Comparison of ENCODE assay signal across 9 mouse cellular contexts in the genomic region with DNA sequence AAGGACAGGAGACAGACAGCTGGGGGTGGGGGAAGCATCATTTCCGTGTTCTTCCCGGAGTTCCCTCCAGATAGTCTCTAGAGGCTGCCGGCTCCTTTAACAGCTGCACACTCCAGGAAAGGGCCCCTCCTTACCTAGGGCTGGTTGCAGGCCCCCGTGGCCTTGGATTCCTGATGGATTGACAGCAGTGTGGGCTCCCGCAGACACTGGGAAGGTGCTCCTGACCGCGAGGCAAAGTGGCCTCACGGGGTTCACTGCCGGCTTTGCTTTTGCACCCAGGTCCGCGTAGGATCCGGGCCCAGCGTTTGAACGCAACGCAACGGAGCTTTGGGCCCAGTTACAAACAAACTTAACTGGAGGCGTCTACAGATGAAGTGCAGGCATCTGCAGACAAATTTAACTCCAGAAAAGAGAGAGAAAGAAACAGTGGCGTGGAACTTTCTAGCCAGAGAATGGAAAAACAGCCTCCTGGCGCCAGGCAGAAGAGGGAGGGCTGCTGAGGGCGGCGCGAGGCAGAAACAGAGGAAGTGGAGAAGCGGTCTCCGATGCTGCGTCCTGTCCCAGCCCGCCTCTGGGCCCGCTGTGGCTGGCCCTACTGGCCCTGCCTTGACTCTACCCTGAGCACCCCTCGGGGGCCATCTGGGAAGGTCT. TPM values are rescaled to one million over a fixed set of nuclear protein-coding genes. Genes with fewer than 3 reads are reported as not detected.
DNase-seq lines count a peak whose midpoint lies in the region; ATAC-seq and TF ChIP-seq lines count a peak whose summit lies in the region.
"Had no signal": no experiment of that assay in that cellular context is flagged by ENCODE, and none has a peak within 500 bp of the region (broad histone marks: within the 10 kb centered on the region; RNA-seq: fewer than 3 reads in every experiment).

A gene (minus strand): TSS at position 524 of the 651 bp plus-strand sequence.

- no peaks in the 10 kb centered on the region for H3K36me3 ChIP-seq in hindbrain, postnatal 0 days (ENCODE audit: insufficient read depth, low read length)
- H3K36me3 ChIP-seq in limb, embryonic 13.5 days = peaks cover 24% of the 10 kb centered on the region
- peaks cover 4% of the 10 kb centered on the region for H3K36me3 ChIP-seq in midbrain, embryonic 14.5 days (ENCODE audit: control insufficient read depth, insufficient read depth, low read length)

- TF ChIP-seq CTCF in bone marrow macrophage, adult 2 months (IDR thresholded peaks at IDR 0.05; ENCODE audit: low read depth, low read length) = no peak
- TF ChIP-seq CTCF in hindbrain, postnatal 0 days (IDR thresholded peaks at IDR 0.05; ENCODE audit: low read depth) = no peak

- 10% methylated on average over 28 of the region's 28 CpGs for WGBS in hindbrain, postnatal 0 days
- 2% methylated on average over 28 of the region's 28 CpGs for WGBS in limb, embryonic 13.5 days
- 11% methylated on average over 28 of the region's 28 CpGs for WGBS in midbrain, embryonic 14.5 days

- H3K27ac ChIP-seq in bone marrow macrophage, adult 2 months (ENCODE audit: insufficient read depth, low read depth, low read length) = peak within 1 kb of the TSS; percentile 82
- peak within 1 kb of the TSS; percentile 29; the same call in 1 of the 2 replicates for H3K27ac ChIP-seq in hindbrain, postnatal 0 days
- H3K27ac ChIP-seq in limb, embryonic 13.5 days = peak within 1 kb of the TSS; percentile 72
- H3K27ac ChIP-seq in midbrain, embryonic 14.5 days (replicated peaks; ENCODE audit: low read depth, low read length) = no peak within 1 kb of the TSS

- peak within 1 kb of the TSS; percentile 82 for H3K4me3 ChIP-seq in bone marrow macrophage, adult 2 months (ENCODE audit: insufficient read depth, low read length)
- peak within 1 kb of the TSS; percentile 31 for H3K4me3 ChIP-seq in hindbrain, postnatal 0 days (ENCODE audit: low read length)
- peak within 1 kb of the TSS; percentile 46 for H3K4me3 ChIP-seq in limb, embryonic 13.5 days
- H3K4me3 ChIP-seq in midbrain, embryonic 14.5 days (replicated peaks; ENCODE audit: low read depth, low read length) = no peak within 1 kb of the TSS; the same call in 1 of the 2 replicates

- H3K9ac ChIP-seq in hindbrain, postnatal 0 days (replicated peaks; ENCODE audit: low read length) = peak within 1 kb of the TSS; percentile 46; the same call in 1 of the 2 replicates
- H3K9ac ChIP-seq in limb, embryonic 13.5 days = peak within 1 kb of the TSS; percentile 76
- no peak within 1 kb of the TSS; the same call in 1 of the 2 replicates for H3K9ac ChIP-seq in midbrain, embryonic 14.5 days (replicated peaks; ENCODE audit: low read length)

- H3K4me2 ChIP-seq in hindbrain, postnatal 0 days (ENCODE audit: low read depth, low read length) = peak within 1 kb of the TSS; percentile 60
- H3K4me2 ChIP-seq in limb, embryonic 13.5 days (replicated peaks) = peak within 1 kb of the TSS; percentile 74
- H3K4me2 ChIP-seq in midbrain, embryonic 14.5 days (ENCODE audit: low read length) = peak within 1 kb of the TSS; percentile 40

- ATAC-seq in hindbrain, postnatal 0 days = peak; percentile 58
- peak; percentile 62 for ATAC-seq in limb, embryonic 13.5 days (ENCODE audit: low FRiP score, low read depth)
- ATAC-seq in midbrain, embryonic 14.5 days (ENCODE audit: low FRiP score, low TSS enrichment) = no peak
- ATAC-seq: Patski had no signal

- H3K27me3 ChIP-seq in hindbrain, postnatal 0 days (ENCODE audit: insufficient read depth, low read length) = no peaks in the 10 kb centered on the region
- H3K27me3 ChIP-seq in limb, embryonic 13.5 days = no peaks in the 10 kb centered on the region
- no peaks in the 10 kb centered on the region for H3K27me3 ChIP-seq in midbrain, embryonic 14.5 days (ENCODE audit: control insufficient read depth, insufficient read depth, low read length)
- H3K27me3 ChIP-seq: Patski had no signal

- intact Hi-C loops in gastrocnemius, postnatal 14 days (cut with DNase I; ENCODE audit: low total_unique reads) = no loop called here

- peaks cover 59% of the 10 kb centered on the region for H3K4me1 ChIP-seq in bone marrow macrophage, adult 2 months (ENCODE audit: control insufficient read depth, insufficient read depth, low read length)
- H3K4me1 ChIP-seq in hindbrain, postnatal 0 days (ENCODE audit: insufficient read depth, low read length) = peaks cover 9% of the 10 kb centered on the region
- peaks cover 44% of the 10 kb centered on the region for H3K4me1 ChIP-seq in limb, embryonic 13.5 days
- peaks cover 15% of the 10 kb centered on the region for H3K4me1 ChIP-seq in midbrain, embryonic 14.5 days (ENCODE audit: control insufficient read depth, insufficient read depth, low read length)

- DNase-seq in cerebellum, adult 18-20 months = peak; percentile 10 to 11
- no peak for DNase-seq in cerebellum, postnatal 4 days (ENCODE audit: low spot score in 2 of 2)
- DNase-seq in gastrocnemius, postnatal 14 days = peak; percentile 73
- peak; percentile 46 for DNase-seq in hindbrain, postnatal 0 days (ENCODE audit: low spot score)
- peak; percentile 22 for DNase-seq in midbrain, embryonic 14.5 days
- peak; percentile 65 to 74 for DNase-seq in spleen, postnatal 36 days (ENCODE audit: low spot score in 2 of 2)

- TF ChIP-seq POLR2A in bone marrow macrophage, adult 2 months (IDR thresholded peaks at IDR 0.05; ENCODE audit: borderline replicate concordance, low read depth, low read length) = no peak

- no peaks in the 10 kb centered on the region for H3K9me3 ChIP-seq in hindbrain, postnatal 0 days (ENCODE audit: low read length)
- no peaks in the 10 kb centered on the region for H3K9me3 ChIP-seq in limb, embryonic 13.5 days
- no peaks in the 10 kb centered on the region for H3K9me3 ChIP-seq in midbrain, embryonic 14.5 days (ENCODE audit: control insufficient read depth, low read length)

RNA-seq across cellular contexts. Expression of the gene that starts here (rescaled TPM):
- 23.3 and 27.5 TPM in 2 replicates for polyA plus RNA-seq in bone marrow macrophage, adult 2 months (2012; ENCODE audit: insufficient read depth, insufficient read length, missing spikeins)
- total RNA-seq in gastrocnemius, postnatal 14 days (2021) = 1 to 10 TPM; 2.4 to 3.2 TPM
- 0.86 and 3.1 TPM in 2 replicates for total RNA-seq in hindbrain, postnatal 0 days (2014; rRNA removed)
- polyA plus RNA-seq in hindbrain, postnatal 0 days (2015; fragmentation: Nextera tagmentation; extraction: Ambion mirVana) = 0.85 and 1.0 TPM in 2 replicates
- 8.3 and 9.4 TPM in 2 replicates for polyA plus RNA-seq in limb, embryonic 13.5 days (2015; fragmentation: Nextera tagmentation; extraction: Ambion mirVana)
- polyA plus RNA-seq in midbrain, embryonic 14.5 days (2014; fragmentation: Nextera tagmentation; extraction: Ambion mirVana) = 0.45 and 0.49 TPM in 2 replicates

Comparison
In these comparisons a context has a peak if more than half of its experiments do, and no peak if none do; other contexts are left out.
1. DNase-seq: peak in cerebellum, adult 18-20 months (2 of 2), gastrocnemius, postnatal 14 days (single experiment), hindbrain, postnatal 0 days (single experiment) and spleen, postnatal 36 days (2 of 2); none in cerebellum, postnatal 4 days (0 of 2).
2. Peak in DNase-seq and H3K4me2 ChIP-seq in midbrain, embryonic 14.5 days; RNA of the gene not detected or under 1 TPM.
3. Peak in every context shown above with its lines, with median percentiles within 50 percentile points of each other: H3K4me2 ChIP-seq.